Mouse (Mus musculus): ENCODE measurements around the gene Gpr4.

The Gpr4 gene

DNA sequence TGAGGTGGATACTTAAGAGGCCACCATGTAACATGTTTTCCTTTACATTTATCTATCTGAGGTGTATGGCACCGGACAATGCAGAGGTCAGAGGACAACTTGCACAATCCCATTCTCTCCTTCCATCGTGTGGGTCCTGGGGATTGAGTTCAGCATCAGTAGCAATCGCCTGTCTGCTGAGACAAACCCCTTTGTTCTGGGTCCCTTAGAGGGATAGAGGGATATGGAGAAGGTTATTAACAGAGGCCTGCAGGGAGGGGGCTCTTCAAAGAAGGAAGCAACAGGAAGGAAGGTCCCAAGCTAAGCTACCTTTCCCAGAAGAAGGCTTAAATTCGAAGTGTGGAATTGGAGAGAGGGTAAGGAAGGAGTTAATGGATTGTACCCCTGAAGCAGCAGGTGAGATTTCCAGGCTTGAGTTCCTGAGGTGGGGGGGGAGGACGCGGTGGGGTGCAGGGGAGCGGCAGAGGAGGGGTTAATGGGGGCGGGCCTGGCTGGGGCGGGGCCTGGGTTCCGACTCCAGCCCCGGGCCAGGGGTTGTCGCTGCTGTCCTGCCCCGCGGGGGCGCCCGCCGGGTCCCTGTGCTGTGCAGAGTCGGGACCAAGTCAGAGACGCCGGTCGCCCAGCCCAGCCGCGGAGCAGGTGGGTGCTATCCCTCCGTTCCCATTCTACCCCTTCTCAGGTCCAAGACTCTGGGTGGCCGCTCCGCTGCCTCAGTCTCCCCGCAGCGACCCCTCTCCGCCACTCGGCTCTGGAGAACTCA lies at the start of gene Gpr4:
Gene Gpr4, plus strand, starts transcription at position 543 of the 760 bp plus-strand sequence.
- peak; percentile 60 for DNase-seq (ENCODE audit: extremely low spot score)

GRCm38 (mm10) chr7:19162928-19163327 lies 49.4 kb upstream of the Gpr4 start:
- no peak for DNase-seq (ENCODE audit: extremely low spot score)

- no peak for DNase-seq (ENCODE audit: extremely low spot score)
Observed at GRCm38 (mm10) chr7:19163752-19164151, 48.6 kb upstream of the Gpr4 start.

GRCm38 (mm10) chr7:19164189-19164588 lies 48.1 kb upstream of the Gpr4 start:
- peak; percentile 64 for DNase-seq (ENCODE audit: extremely low spot score)

DNA sequence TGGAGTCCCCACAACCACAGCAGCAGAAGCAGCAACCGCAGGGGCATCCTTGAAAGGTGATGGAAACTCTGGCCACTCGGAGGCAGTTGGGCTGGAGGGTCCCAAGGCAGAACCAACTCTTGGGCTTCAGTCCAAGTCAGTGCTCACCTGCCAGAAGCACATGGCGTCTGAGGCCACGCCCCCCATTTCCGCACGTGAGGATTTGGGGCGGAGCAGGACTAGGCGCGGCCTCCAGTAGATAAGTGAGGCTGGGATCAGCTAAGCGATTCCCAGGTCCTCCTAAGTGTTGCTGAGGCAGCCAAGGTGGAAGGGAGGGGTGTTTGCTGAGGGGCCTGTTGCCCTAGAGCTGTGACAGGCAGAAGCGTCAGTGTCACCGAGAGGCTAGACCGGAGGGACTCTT lies 47.4 kb upstream of the Gpr4 start:
- peak; percentile 42 for DNase-seq (ENCODE audit: extremely low spot score)

DNA sequence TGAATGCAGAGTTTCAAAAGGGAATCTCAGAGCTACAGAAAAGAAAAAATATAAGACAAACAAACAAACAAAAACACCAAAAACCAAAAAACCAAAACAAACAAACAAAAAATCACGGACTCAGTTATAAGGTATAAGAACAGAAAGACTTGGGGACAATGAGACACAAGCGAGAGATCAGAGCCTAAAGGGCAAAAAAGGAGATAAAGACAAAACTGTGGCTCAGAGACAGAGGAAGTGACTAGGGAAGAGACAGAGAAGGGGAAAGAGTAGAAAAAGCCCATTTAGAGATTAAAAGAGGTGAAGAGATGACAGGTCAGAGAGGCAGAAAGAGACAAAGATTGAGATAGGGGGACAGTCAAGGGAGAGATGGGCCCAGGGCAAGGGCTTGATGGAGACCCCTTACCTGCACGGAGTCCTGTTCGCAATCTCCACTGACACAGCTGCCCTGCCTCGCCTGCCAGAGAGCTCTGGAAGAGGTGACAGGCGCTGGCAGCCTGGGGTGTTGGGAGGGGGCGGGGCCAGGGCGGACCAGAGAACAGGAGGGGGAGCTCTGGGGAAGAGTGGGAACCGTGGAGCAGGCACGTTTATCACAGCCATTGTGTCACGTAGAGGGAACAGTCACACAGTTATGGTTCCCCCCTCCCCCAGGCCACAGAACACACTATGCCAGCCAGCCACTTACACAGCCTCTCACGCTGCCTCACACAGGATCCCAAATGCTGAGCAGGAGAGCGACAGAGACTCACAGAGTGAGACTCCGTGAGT lies 46.5 kb upstream of the Gpr4 start, which contains the start of gene Gipr:
Gene Gipr, minus strand, starts transcription at position 472 of the 768 bp plus-strand sequence.
- no peak for DNase-seq (ENCODE audit: extremely low spot score)

- no peak for DNase-seq (ENCODE audit: extremely low spot score)
Observed at GRCm38 (mm10) chr7:19166990-19167389, 45.3 kb upstream of the Gpr4 start.

DNA sequence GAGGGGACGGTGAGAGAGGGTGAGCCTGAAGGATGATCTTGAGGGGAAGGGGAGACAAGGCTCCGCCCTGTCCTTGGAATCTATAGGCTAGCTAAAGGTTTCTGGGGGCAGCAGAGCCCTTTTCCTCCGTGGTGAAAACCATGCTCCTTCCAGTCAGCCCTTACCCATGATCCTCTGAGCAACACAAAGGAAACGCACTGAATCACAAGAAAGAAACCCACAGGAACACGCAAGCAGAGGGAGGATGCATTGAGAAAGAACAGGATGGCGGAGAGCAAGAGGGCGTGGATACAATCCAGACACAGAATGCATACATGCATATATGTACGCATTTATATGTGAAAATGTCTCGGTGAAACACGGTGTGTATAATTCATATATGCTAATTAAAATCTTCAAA lies 42.8 kb upstream of the Gpr4 start:
- DNase-seq (ENCODE audit: extremely low spot score), result no peak

DNA sequence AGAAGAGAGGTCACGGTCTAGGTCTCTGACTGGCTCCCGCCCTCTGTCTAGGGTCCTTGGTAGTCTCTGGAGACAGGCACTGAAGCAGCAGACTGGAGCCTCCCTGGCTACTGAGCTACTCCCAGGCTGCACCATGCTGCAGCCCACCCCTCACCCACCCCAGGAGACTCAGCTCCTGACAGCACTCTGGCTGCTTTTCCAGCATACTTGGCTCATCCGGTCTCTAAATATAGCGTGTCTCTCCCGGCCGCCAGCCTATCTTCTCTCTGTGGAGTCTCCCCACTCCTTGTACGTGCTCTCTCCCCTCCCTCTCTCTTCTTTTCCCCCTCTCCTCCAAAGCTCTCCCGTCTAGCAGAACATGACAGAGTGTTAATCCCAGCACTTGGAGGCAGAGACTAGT lies 42.2 kb upstream of the Gpr4 start:
- DNase-seq (ENCODE audit: extremely low spot score), result no peak

- no peak for DNase-seq (ENCODE audit: extremely low spot score)
Observed at GRCm38 (mm10) chr7:19171831-19172230, 40.5 kb upstream of the Gpr4 start.

GRCm38 (mm10) chr7:19172874-19173273 lies 39.5 kb upstream of the Gpr4 start:
- peak; percentile 89 for DNase-seq (ENCODE audit: extremely low spot score)

- peak; percentile 71 for DNase-seq (ENCODE audit: extremely low spot score)
Observed at GRCm38 (mm10) chr7:19175708-19176515, 36.4 kb upstream of the Gpr4 start, which contains the start of gene Eml2. Eml2 (plus strand) TSS chr7:19176421.

DNA sequence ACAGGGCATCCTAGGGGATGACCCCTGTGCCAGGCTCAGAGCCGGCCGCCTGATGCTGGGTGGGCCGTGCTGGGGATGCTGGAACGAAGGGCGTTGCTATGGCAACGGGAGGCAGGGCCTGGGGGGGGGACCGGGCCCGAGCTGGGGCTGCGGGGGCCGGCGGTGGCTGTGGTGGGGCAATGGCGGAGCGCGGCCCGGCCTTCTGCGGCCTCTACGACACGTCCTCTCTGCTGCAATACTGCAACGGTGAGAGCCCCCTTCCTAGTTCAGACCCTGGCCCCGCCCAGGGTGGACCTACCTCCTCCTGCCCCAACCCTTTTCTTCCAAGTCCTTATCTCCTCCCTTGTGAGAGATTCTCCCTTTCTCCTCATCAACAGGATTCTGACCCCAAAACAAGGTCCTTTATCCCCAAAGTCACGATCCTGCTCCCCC lies 35.8 kb upstream of the Gpr4 start:
- DNase-seq (ENCODE audit: extremely low spot score), result no peak

GRCm38 (mm10) chr7:19177216-19177615 lies 35.1 kb upstream of the Gpr4 start:
- no peak for DNase-seq (ENCODE audit: extremely low spot score)

GRCm38 (mm10) chr7:19178035-19178434 lies 34.3 kb upstream of the Gpr4 start:
- DNase-seq (ENCODE audit: extremely low spot score), result no peak

DNA sequence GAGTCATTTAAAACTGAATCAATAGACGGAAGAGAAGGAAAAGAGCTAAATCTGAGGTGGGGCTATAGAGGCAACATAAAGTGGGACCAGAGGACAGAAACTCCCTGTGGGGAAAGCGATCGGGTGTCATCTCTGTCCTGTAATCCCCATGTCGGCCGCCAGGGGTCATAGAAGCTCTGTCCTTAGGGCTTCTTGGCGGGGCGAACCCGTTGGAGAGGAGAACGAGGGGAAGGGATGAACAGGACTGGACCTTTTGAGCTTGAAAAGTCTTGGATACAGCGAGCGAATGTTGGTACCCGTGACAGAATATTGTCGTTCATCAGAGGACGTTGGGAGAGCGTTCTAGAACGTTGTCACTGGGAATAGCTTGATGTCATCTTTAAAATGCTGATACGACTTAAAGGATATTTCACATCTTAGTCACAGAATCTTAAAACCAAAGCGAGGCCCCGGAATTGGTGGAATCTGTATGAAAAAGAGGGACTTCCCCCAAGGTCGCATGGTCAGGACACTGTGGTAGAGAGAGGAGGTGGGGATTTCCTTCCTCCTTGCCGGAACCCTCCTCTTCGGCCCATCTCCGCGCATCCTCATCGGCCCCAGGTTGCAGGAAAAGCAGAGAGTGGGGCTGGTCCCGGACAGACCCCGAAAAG lies 33.8 kb upstream of the Gpr4 start:
- peak; percentile 83 for DNase-seq (ENCODE audit: extremely low spot score)

DNA sequence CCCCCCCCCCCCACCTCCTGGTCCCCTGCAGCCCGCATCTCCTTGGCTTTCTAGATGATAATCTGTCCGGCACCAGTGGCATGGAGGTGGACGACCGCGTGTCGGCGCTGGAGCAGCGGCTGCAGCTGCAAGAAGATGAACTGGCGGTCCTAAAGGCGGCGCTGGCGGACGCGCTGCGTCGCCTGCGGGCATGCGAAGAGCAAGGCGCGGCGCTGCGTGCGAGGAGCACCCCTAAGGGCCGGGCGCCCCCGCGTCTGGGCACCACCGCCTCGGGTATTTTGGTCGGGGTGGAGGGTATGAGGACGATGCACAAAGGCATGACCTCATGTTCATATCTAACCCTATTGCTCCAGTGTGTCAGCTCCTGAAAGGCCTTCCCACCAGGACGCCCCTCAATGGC lies 33.2 kb upstream of the Gpr4 start:
- peak; percentile 66 for DNase-seq (ENCODE audit: extremely low spot score)

- no peak for DNase-seq (ENCODE audit: extremely low spot score)
Observed at GRCm38 (mm10) chr7:19179936-19180335, 32.4 kb upstream of the Gpr4 start.

DNA sequence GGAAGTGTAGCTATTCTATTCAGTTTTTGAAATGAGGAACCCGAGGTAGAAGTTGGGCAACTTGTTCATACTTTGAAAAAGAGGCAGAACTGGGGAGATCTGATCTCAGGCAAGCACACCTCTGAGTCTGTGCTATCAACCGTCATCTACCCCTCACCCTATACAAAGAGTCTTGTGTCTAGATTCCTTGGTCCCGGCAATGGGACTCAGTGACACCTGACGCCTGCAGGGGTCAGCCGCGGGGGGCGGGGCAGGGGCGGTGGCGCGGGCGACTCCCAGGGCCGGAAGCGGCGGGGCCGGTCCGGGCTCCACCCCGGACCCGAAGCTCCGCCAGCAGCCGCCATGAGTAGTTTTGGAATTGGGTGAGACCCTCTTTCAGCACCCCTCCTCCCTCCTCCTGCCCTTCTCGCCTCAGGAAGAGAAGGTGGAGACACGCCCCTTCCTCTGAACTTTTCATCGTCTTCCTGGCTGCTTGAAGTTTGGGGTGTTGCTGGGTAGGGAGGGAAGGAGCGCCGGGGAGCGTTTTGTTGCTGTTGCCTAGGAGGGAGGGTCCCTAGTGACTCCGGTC lies 31.4 kb upstream of the Gpr4 start:
- DNase-seq (ENCODE audit: extremely low spot score), result peak; percentile 79

GRCm38 (mm10) chr7:19184250-19184649 lies 28.1 kb upstream of the Gpr4 start:
- no peak for DNase-seq (ENCODE audit: extremely low spot score)

GRCm38 (mm10) chr7:19184758-19185157 lies 27.6 kb upstream of the Gpr4 start:
- DNase-seq (ENCODE audit: extremely low spot score), result no peak

Measured in embryo, embryonic 9.5 days (tissue).